Mouse (Mus musculus): ENCODE measurements around the gene Zfp148. TPM values are rescaled to one million over a fixed set of nuclear protein-coding genes. Genes with fewer than 3 reads are reported as not detected.

The Zfp148 gene
- polyA plus RNA-seq, 1 experiment, result 80.8 TPM

GRCm38 (mm10) chr16:33517627-33518026 lies 137.0 kb downstream of the Zfp148 start:
- Histone ChIP-seq H3K27ac (ENCODE audit: insufficient read depth, low read length) (no peak overlapping the region), H3K4me1 (ENCODE audit: control insufficient read depth, insufficient read depth, low read length) (peaks cover 4% of the 10 kb centered on the region; the same call in 1 of the 2 replicates), H3K4me3 (ENCODE audit: insufficient read depth, low read length) (no peak overlapping the region)
- TF ChIP-seq POLR2A (IDR thresholded peaks at IDR 0.05; ENCODE audit: low read depth, low read length), result no peak
- no peak for TF ChIP-seq CTCF (IDR thresholded peaks at IDR 0.05; ENCODE audit: borderline replicate concordance, insufficient read depth, low read length)

GRCm38 (mm10) chr16:33518236-33518635 lies 137.6 kb downstream of the Zfp148 start:
- Histone ChIP-seq H3K27ac (ENCODE audit: insufficient read depth, low read length) (no peak overlapping the region), H3K4me1 (ENCODE audit: control insufficient read depth, insufficient read depth, low read length) (peaks cover 4% of the 10 kb centered on the region; the same call in 1 of the 2 replicates), H3K4me3 (ENCODE audit: insufficient read depth, low read length) (no peak overlapping the region)
- TF ChIP-seq CTCF (IDR thresholded peaks at IDR 0.05; ENCODE audit: borderline replicate concordance, insufficient read depth, low read length) (no peak), POLR2A (IDR thresholded peaks at IDR 0.05; ENCODE audit: low read depth, low read length) (no peak)

- H3K4me3 ChIP-seq (ENCODE audit: insufficient read depth, low read length), result no peak overlapping the region
- peaks cover 4% of the 10 kb centered on the region; the same call in 1 of the 2 replicates for H3K4me1 ChIP-seq (ENCODE audit: control insufficient read depth, insufficient read depth, low read length)
- no peak overlapping the region for H3K27ac ChIP-seq (ENCODE audit: insufficient read depth, low read length)
- TF ChIP-seq POLR2A (IDR thresholded peaks at IDR 0.05; ENCODE audit: low read depth, low read length) (no peak), CTCF (IDR thresholded peaks at IDR 0.05; ENCODE audit: borderline replicate concordance, insufficient read depth, low read length) (no peak)
Measured at GRCm38 (mm10) chr16:33519916-33520568, 139.4 kb downstream of the Zfp148 start.

GRCm38 (mm10) chr16:33522516-33522915 lies 141.9 kb downstream of the Zfp148 start:
- TF ChIP-seq POLR2A (IDR thresholded peaks at IDR 0.05; ENCODE audit: low read depth, low read length) (no peak), CTCF (IDR thresholded peaks at IDR 0.05; ENCODE audit: borderline replicate concordance, insufficient read depth, low read length) (no peak)
- no peaks in the 10 kb centered on the region for H3K4me1 ChIP-seq (ENCODE audit: control insufficient read depth, insufficient read depth, low read length)
- H3K4me3 ChIP-seq (ENCODE audit: insufficient read depth, low read length), result no peak overlapping the region
- no peak overlapping the region for H3K27ac ChIP-seq (ENCODE audit: insufficient read depth, low read length)

- H3K4me1 ChIP-seq (ENCODE audit: control insufficient read depth, insufficient read depth, low read length), result no peaks in the 10 kb centered on the region
- no peak overlapping the region for H3K4me3 ChIP-seq (ENCODE audit: insufficient read depth, low read length)
- H3K27ac ChIP-seq (ENCODE audit: insufficient read depth, low read length), result no peak overlapping the region
- TF ChIP-seq POLR2A (IDR thresholded peaks at IDR 0.05; ENCODE audit: low read depth, low read length), result no peak
- TF ChIP-seq CTCF (IDR thresholded peaks at IDR 0.05; ENCODE audit: borderline replicate concordance, insufficient read depth, low read length), result no peak
Measured at GRCm38 (mm10) chr16:33523571-33523970, 142.9 kb downstream of the Zfp148 start.

- Histone ChIP-seq H3K4me3 (ENCODE audit: insufficient read depth, low read length) (no peak overlapping the region), H3K4me1 (ENCODE audit: control insufficient read depth, insufficient read depth, low read length) (peaks cover 2% of the 10 kb centered on the region; the same call in 1 of the 2 replicates), H3K27ac (ENCODE audit: insufficient read depth, low read length) (peak overlapping the region; percentile 46; the same call in 1 of the 2 replicates)
- TF ChIP-seq POLR2A (IDR thresholded peaks at IDR 0.05; ENCODE audit: low read depth, low read length), result no peak
- no peak for TF ChIP-seq CTCF (IDR thresholded peaks at IDR 0.05; ENCODE audit: borderline replicate concordance, insufficient read depth, low read length)
Measured at GRCm38 (mm10) chr16:33529502-33530454, 149.1 kb downstream of the Zfp148 start.

- no peak overlapping the region for H3K4me3 ChIP-seq (ENCODE audit: insufficient read depth, low read length)
- TF ChIP-seq POLR2A (IDR thresholded peaks at IDR 0.05; ENCODE audit: low read depth, low read length) (no peak), CTCF (IDR thresholded peaks at IDR 0.05; ENCODE audit: borderline replicate concordance, insufficient read depth, low read length) (no peak)
- H3K4me1 ChIP-seq (ENCODE audit: control insufficient read depth, insufficient read depth, low read length), result peaks cover 2% of the 10 kb centered on the region; the same call in 1 of the 2 replicates
- H3K27ac ChIP-seq (ENCODE audit: insufficient read depth, low read length), result no peak overlapping the region
Measured at GRCm38 (mm10) chr16:33531184-33531583, 150.5 kb downstream of the Zfp148 start.

- H3K4me3 ChIP-seq (ENCODE audit: insufficient read depth, low read length), result no peak overlapping the region
Measured at GRCm38 (mm10) chr16:33536456-33536855, 155.8 kb downstream of the Zfp148 start.

GRCm38 (mm10) chr16:33537499-33538225 lies 157.0 kb downstream of the Zfp148 start:
- TF ChIP-seq CTCF (IDR thresholded peaks at IDR 0.05; ENCODE audit: borderline replicate concordance, insufficient read depth, low read length) (no peak), POLR2A (IDR thresholded peaks at IDR 0.05; ENCODE audit: low read depth, low read length) (no peak)
- H3K27ac ChIP-seq (ENCODE audit: insufficient read depth, low read length), result no peak overlapping the region
- H3K4me3 ChIP-seq (ENCODE audit: insufficient read depth, low read length), result no peak overlapping the region
- no peaks in the 10 kb centered on the region for H3K4me1 ChIP-seq (ENCODE audit: control insufficient read depth, insufficient read depth, low read length)

More at GRCm38 (mm10) chr16:33536456-33536855, 155.8 kb downstream of the Zfp148 start:
- H3K27ac ChIP-seq (ENCODE audit: insufficient read depth, low read length), result no peak overlapping the region
- TF ChIP-seq POLR2A (IDR thresholded peaks at IDR 0.05; ENCODE audit: low read depth, low read length), result no peak
- TF ChIP-seq CTCF (IDR thresholded peaks at IDR 0.05; ENCODE audit: borderline replicate concordance, insufficient read depth, low read length), result no peak
- no peaks in the 10 kb centered on the region for H3K4me1 ChIP-seq (ENCODE audit: control insufficient read depth, insufficient read depth, low read length)

All from embryonic fibroblast, embryonic 13.5 days (primary cell).